Mouse (Mus musculus) naive thymus-derived CD4-positive, alpha-beta T cell, adult 2 months (primary cell): ENCODE data around the gene Trmt13.
A peak's percentile ranks its signal among the peaks of the same experiment; 100 is the strongest.
"Not testable (repeated sequence)": the region's sequence is repeated elsewhere in the genome, so short reads cannot be mapped to it uniquely, and the experiment has no call there.

Experiments
- DNase-seq: peaks from one replicate; pipeline ENCODE4 v3.0.0-alpha.2; 2011; ENCODE audit warnings: low read depth

The Trmt13 gene

GRCm38 (mm10) chr3:116614295-116614892 lies at the start of gene Trmt13:
Gene Trmt13, minus strand, starts transcription at chr3:116614587.
- no peak for DNase-seq

GRCm38 (mm10) chr3:116662463-116662863 lies 48.1 kb upstream of the Trmt13 start, which contains the start of gene Mfsd14a:
Gene Mfsd14a, minus strand, starts transcription at chr3:116662677.
- DNase-seq: peak; percentile 98

GRCm38 (mm10) chr3:116661870-116662414 lies 47.6 kb upstream of the Trmt13 start:
- no peak for DNase-seq

GRCm38 (mm10) chr3:116661288-116661869 lies 47.0 kb upstream of the Trmt13 start:
- peak; percentile 65 for DNase-seq

- DNase-seq: no peak
These were observed 45.6 kb upstream of the Trmt13 start for GRCm38 (mm10) chr3:116659856-116660430.

GRCm38 (mm10) chr3:116658928-116659565 lies 44.7 kb upstream of the Trmt13 start:
- peak; percentile 57 for DNase-seq

- DNase-seq: peak; percentile 33
These were observed 42.0 kb upstream of the Trmt13 start for GRCm38 (mm10) chr3:116656184-116656965.

- not testable (repeated sequence) for DNase-seq
These were observed 39.7 kb upstream of the Trmt13 start for GRCm38 (mm10) chr3:116654051-116654450.

GRCm38 (mm10) chr3:116653278-116653945 lies 39.0 kb upstream of the Trmt13 start:
- no peak for DNase-seq

GRCm38 (mm10) chr3:116652033-116652446 lies 37.7 kb upstream of the Trmt13 start:
- DNase-seq: no peak

GRCm38 (mm10) chr3:116650698-116651097 lies 36.3 kb upstream of the Trmt13 start:
- DNase-seq: no peak

GRCm38 (mm10) chr3:116648805-116649204 lies 34.4 kb upstream of the Trmt13 start:
- no peak for DNase-seq

- no peak for DNase-seq
These were observed 32.0 kb upstream of the Trmt13 start for GRCm38 (mm10) chr3:116646387-116646786.

- DNase-seq: no peak
These were observed 28.0 kb upstream of the Trmt13 start for GRCm38 (mm10) chr3:116642373-116642772.

- DNase-seq: no peak
These were observed 27.5 kb upstream of the Trmt13 start for GRCm38 (mm10) chr3:116641811-116642371.

GRCm38 (mm10) chr3:116640024-116640423 lies 25.6 kb upstream of the Trmt13 start:
- no peak for DNase-seq

- no peak for DNase-seq
These were observed 24.2 kb upstream of the Trmt13 start for GRCm38 (mm10) chr3:116638572-116638971.

- DNase-seq: no peak
These were observed 23.5 kb upstream of the Trmt13 start for GRCm38 (mm10) chr3:116637693-116638476.

GRCm38 (mm10) chr3:116635799-116636198 lies 21.4 kb upstream of the Trmt13 start:
- DNase-seq: no peak

GRCm38 (mm10) chr3:116634853-116635252 lies 20.5 kb upstream of the Trmt13 start:
- DNase-seq: no peak
